ENCODE assay signal across 14 mouse cellular contexts in genomic region chr15:103298026-103298425, GRCm38 (mm10). TPM values are rescaled to one million over a fixed set of nuclear protein-coding genes. Genes with fewer than 3 reads are reported as not detected.
DNase-seq lines count a peak whose midpoint lies in the region; ATAC-seq lines count a peak whose summit lies in the region.
"Had no signal": no experiment of that assay in that cellular context is flagged by ENCODE, and none has a peak within 500 bp of the region (broad histone marks: within the 10 kb centered on the region; RNA-seq: fewer than 3 reads in every experiment).

No protein-coding gene starts in this region.

- H3K4me1 ChIP-seq in embryonic facial prominence, embryonic 10.5 days: peaks cover 86% of the 10 kb centered on the region
- peaks cover 80% of the 10 kb centered on the region for H3K4me1 ChIP-seq in hindbrain, embryonic 10.5 days (replicated peaks)
- H3K4me1 ChIP-seq in midbrain, embryonic 10.5 days: peaks cover 84% of the 10 kb centered on the region

- no peaks in the 10 kb centered on the region for H3K9me3 ChIP-seq in embryonic facial prominence, embryonic 10.5 days
- H3K9me3 ChIP-seq in hindbrain, embryonic 10.5 days: no peaks in the 10 kb centered on the region
- H3K9me3 ChIP-seq in midbrain, embryonic 10.5 days (replicated peaks): no peaks in the 10 kb centered on the region; the same call in 1 of the 2 replicates
- H3K9me3 ChIP-seq: liver, embryonic 13.5 days had no signal

- 77% methylated on average over 3 of the region's 3 CpGs for WGBS in embryonic facial prominence, embryonic 10.5 days
- 70% methylated on average over 3 of the region's 3 CpGs for WGBS in hindbrain, embryonic 10.5 days
- 82% methylated on average over 3 of the region's 3 CpGs for WGBS in midbrain, embryonic 10.5 days

- ATAC-seq in frontal cortex, adult (ENCODE audit: low TSS enrichment): peak; percentile 55

- H3K27ac ChIP-seq in embryonic facial prominence, embryonic 10.5 days (replicated peaks): peak overlapping the region; percentile 96
- H3K27ac ChIP-seq in hindbrain, embryonic 10.5 days: peak overlapping the region; percentile 97
- H3K27ac ChIP-seq in midbrain, embryonic 10.5 days (replicated peaks): peak overlapping the region; percentile 98
- H3K27ac ChIP-seq: liver, embryonic 13.5 days had no signal

- H3K4me3 ChIP-seq in embryonic facial prominence, embryonic 10.5 days: no peak overlapping the region
- H3K4me3 ChIP-seq in hindbrain, embryonic 10.5 days: no peak overlapping the region
- H3K4me3 ChIP-seq in midbrain, embryonic 10.5 days: no peak overlapping the region
- H3K4me3 ChIP-seq: liver, embryonic 13.5 days had no signal

- peaks cover 53% of the 10 kb centered on the region for H3K36me3 ChIP-seq in embryonic facial prominence, embryonic 10.5 days (replicated peaks)
- H3K36me3 ChIP-seq in hindbrain, embryonic 10.5 days: peaks cover 52% of the 10 kb centered on the region
- H3K36me3 ChIP-seq in midbrain, embryonic 10.5 days: peaks cover 47% of the 10 kb centered on the region

- no peak for DNase-seq in frontal cortex, postnatal 10 days (ENCODE audit: low spot score in 2 of 2)
- DNase-seq in embryonic facial prominence, embryonic 10.5 days (ENCODE audit: low spot score): no peak
- DNase-seq in hindbrain, embryonic 10.5 days (ENCODE audit: low spot score): no peak
- DNase-seq in midbrain, embryonic 10.5 days (ENCODE audit: low spot score): no peak
- no peak for DNase-seq in spleen, postnatal 14 days (ENCODE audit: low spot score in 2 of 2)
- DNase-seq in layer of hippocampus, adult 9-11 months: no peak
- DNase-seq in layer of hippocampus, postnatal 25 days (ENCODE audit: extremely low spot score in 1 of 2, low spot score in 1 of 2): no peak
- DNase-seq: embryo, embryonic 11 days; gastrocnemius, postnatal 36 days; kidney, postnatal 36 days; liver, embryonic 13.5 days; retina, postnatal 1 day; thymus, postnatal 4 days had no signal

- H3K27me3 ChIP-seq in embryonic facial prominence, embryonic 10.5 days (replicated peaks; ENCODE audit: low read depth, poor library complexity, severe bottlenecking): 0 out of 2 replicates have a peak, but pooled peaks cover 4% of the 10 kb centered on the region
- no peaks in the 10 kb centered on the region for H3K27me3 ChIP-seq in hindbrain, embryonic 10.5 days (ENCODE audit: insufficient read depth, poor library complexity, severe bottlenecking)
- H3K27me3 ChIP-seq in midbrain, embryonic 10.5 days (ENCODE audit: low read depth, poor library complexity, severe bottlenecking): no peaks in the 10 kb centered on the region

RNA-seq across cellular contexts. Expression of gene Gpr84, which starts 12.4 kb away (rescaled TPM):
- polyA plus RNA-seq in embryonic facial prominence, embryonic 10.5 days (2016; fragmentation: Nextera tagmentation; extraction: Ambion mirVana): 0.16 and 0.29 TPM in 2 replicates
- 0.31 and 0.36 TPM in 2 replicates for polyA plus RNA-seq in hindbrain, embryonic 10.5 days (2016; fragmentation: Nextera tagmentation; extraction: Ambion mirVana)
- 0.32 and 0.47 TPM in 2 replicates for polyA plus RNA-seq in midbrain, embryonic 10.5 days (2016; fragmentation: Nextera tagmentation; extraction: Ambion mirVana)
- total RNA-seq in layer of hippocampus, postnatal 25 days (2021): 1 to 10 TPM in 1 of 2 experiments, under 1 TPM in 1; 0.66 to 1.1 TPM
- total RNA-seq: gastrocnemius, postnatal 36 days had no signal

RNA-seq across cellular contexts. Expression of gene Copz1, which starts 25.5 kb away (rescaled TPM):
- 281 and 285 TPM in 2 replicates for polyA plus RNA-seq in embryonic facial prominence, embryonic 10.5 days (2016; fragmentation: Nextera tagmentation; extraction: Ambion mirVana)
- 288 and 299 TPM in 2 replicates for polyA plus RNA-seq in hindbrain, embryonic 10.5 days (2016; fragmentation: Nextera tagmentation; extraction: Ambion mirVana)
- polyA plus RNA-seq in midbrain, embryonic 10.5 days (2016; fragmentation: Nextera tagmentation; extraction: Ambion mirVana): 288 and 291 TPM in 2 replicates
- 100 to 1,000 TPM; 101 to 105 TPM for total RNA-seq in layer of hippocampus, postnatal 25 days (2021)

RNA-seq across cellular contexts. Expression of gene Nfe2, which starts 39.8 kb away (rescaled TPM):
- 4.7 and 5.9 TPM in 2 replicates for polyA plus RNA-seq in embryonic facial prominence, embryonic 10.5 days (2016; fragmentation: Nextera tagmentation; extraction: Ambion mirVana)
- 7.3 and 8.5 TPM in 2 replicates for polyA plus RNA-seq in hindbrain, embryonic 10.5 days (2016; fragmentation: Nextera tagmentation; extraction: Ambion mirVana)
- 5.6 and 6.4 TPM in 2 replicates for polyA plus RNA-seq in midbrain, embryonic 10.5 days (2016; fragmentation: Nextera tagmentation; extraction: Ambion mirVana)
- total RNA-seq in layer of hippocampus, postnatal 25 days (2021): not detected
- total RNA-seq: gastrocnemius, postnatal 36 days had no signal

RNA-seq across cellular contexts. Expression of gene Zfp385a, which starts 41.9 kb away (rescaled TPM):
- polyA plus RNA-seq in embryonic facial prominence, embryonic 10.5 days (2016; fragmentation: Nextera tagmentation; extraction: Ambion mirVana): 22.1 and 22.7 TPM in 2 replicates
- polyA plus RNA-seq in hindbrain, embryonic 10.5 days (2016; fragmentation: Nextera tagmentation; extraction: Ambion mirVana): 24.9 and 26.3 TPM in 2 replicates
- polyA plus RNA-seq in midbrain, embryonic 10.5 days (2016; fragmentation: Nextera tagmentation; extraction: Ambion mirVana): 24.3 and 25.5 TPM in 2 replicates
- 10 to 100 TPM; 40.7 to 45.0 TPM for total RNA-seq in layer of hippocampus, postnatal 25 days (2021)

RNA-seq across cellular contexts. Expression of gene Hnrnpa1, which starts 57.8 kb away (rescaled TPM):
- polyA plus RNA-seq in embryonic facial prominence, embryonic 10.5 days (2016; fragmentation: Nextera tagmentation; extraction: Ambion mirVana): 1,897 and 1,928 TPM in 2 replicates
- 1,344 and 1,669 TPM in 2 replicates for polyA plus RNA-seq in hindbrain, embryonic 10.5 days (2016; fragmentation: Nextera tagmentation; extraction: Ambion mirVana)
- 1,542 and 1,692 TPM in 2 replicates for polyA plus RNA-seq in midbrain, embryonic 10.5 days (2016; fragmentation: Nextera tagmentation; extraction: Ambion mirVana)
- total RNA-seq in layer of hippocampus, postnatal 25 days (2021): 100 to 1,000 TPM; 253 to 258 TPM
